Mouse (Mus musculus): ENCODE data around the gene Prss32. TPM values are rescaled to one million over a fixed set of nuclear protein-coding genes. Genes with fewer than 3 reads are reported as not detected.
A peak's percentile ranks its signal among the peaks of the same experiment; 100 is the strongest.

Prss32 gene
- polyA plus RNA-seq, 1 experiment from 2014 or later: not detected

- Histone ChIP-seq H3K9me3 (replicated peaks) (peaks cover 26% of the 10 kb centered on the region), H3K4me3 (replicated peaks) (no peak overlapping the region), H3K27ac (replicated peaks) (no peak overlapping the region), H3K27me3 (no peaks in the 10 kb centered on the region), H3K4me2 (no peak overlapping the region), H3K4me1 (replicated peaks) (peaks cover 4% of the 10 kb centered on the region; the same call in 1 of the 2 replicates), H3K36me3 (replicated peaks) (peaks cover 100% of the 10 kb centered on the region), H3K9ac (no peak overlapping the region)
- 94% methylated on average over 25 of the region's 25 CpGs for WGBS (ENCODE audit: insufficient replicate concordance)
- ATAC-seq (ENCODE audit: insufficient read depth): no peak
Observed at GRCm38 (mm10) chr17:23819235-23819634, 24.4 kb upstream of the Prss32 start.

DNA sequence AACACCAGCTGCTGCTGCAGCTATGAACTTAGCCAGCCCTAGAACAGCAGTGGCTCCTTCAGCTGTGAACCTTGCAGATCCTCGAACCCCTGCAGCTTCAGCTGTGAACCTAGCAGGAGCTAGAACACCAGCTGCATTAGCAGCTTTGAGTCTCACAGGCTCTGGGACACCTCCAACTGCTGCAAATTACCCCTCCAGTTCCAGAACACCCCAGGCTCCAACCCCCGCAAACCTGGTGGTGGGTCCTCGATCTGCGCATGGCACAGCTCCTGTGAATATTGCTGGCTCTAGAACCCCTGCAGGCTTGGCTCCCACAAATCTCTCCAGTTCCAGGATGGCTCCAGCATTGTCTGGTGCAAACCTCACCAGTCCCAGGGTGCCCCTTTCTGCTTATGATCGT, 22.9 kb upstream of the Prss32 start:
- 0 out of 2 replicates have a peak, but pooled peaks cover 4% of the 10 kb centered on the region for H3K4me1 ChIP-seq (replicated peaks)
- no peak overlapping the region for H3K4me3 ChIP-seq (replicated peaks)
- H3K27me3 ChIP-seq: no peaks in the 10 kb centered on the region
- H3K9me3 ChIP-seq (replicated peaks): peaks cover 15% of the 10 kb centered on the region
- 94% methylated on average over 5 of the region's 5 CpGs for WGBS (ENCODE audit: insufficient replicate concordance)
- no peak for ATAC-seq (ENCODE audit: insufficient read depth)
- H3K9ac ChIP-seq: no peak overlapping the region
- H3K36me3 ChIP-seq (replicated peaks): peaks cover 100% of the 10 kb centered on the region
- no peak overlapping the region for H3K27ac ChIP-seq (replicated peaks)
- no peak overlapping the region for H3K4me2 ChIP-seq

DNA sequence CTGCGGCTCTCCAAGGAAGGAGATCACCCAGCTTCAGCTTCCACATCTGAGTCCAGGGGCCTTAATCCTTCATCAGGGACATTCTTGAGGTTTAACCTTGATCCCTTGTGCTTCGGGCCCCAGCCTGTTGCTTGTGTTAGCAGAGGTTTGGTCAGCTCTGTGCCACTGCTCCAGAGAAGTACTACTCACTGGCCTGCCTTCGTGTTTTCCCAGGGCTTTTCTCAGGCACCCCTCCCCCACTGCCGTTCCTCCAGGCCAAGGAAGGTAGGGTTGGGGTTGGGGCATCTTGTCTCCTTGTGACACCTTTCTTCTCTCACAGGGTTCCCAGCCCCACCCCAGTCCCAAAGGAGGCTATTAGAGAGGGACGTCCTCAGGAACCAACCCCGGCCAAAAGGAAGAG, 21.6 kb upstream of the Prss32 start:
- no peak overlapping the region for H3K27ac ChIP-seq (replicated peaks)
- ATAC-seq (ENCODE audit: insufficient read depth): no peak
- peaks cover 5% of the 10 kb centered on the region for H3K4me1 ChIP-seq (replicated peaks)
- peaks cover 15% of the 10 kb centered on the region for H3K9me3 ChIP-seq (replicated peaks)
- H3K36me3 ChIP-seq (replicated peaks): peaks cover 100% of the 10 kb centered on the region
- H3K4me2 ChIP-seq: no peak overlapping the region
- 70% methylated on average over 6 of the region's 6 CpGs for WGBS (ENCODE audit: insufficient replicate concordance)
- no peak overlapping the region for H3K9ac ChIP-seq
- H3K27me3 ChIP-seq: no peaks in the 10 kb centered on the region
- H3K4me3 ChIP-seq (replicated peaks): no peak overlapping the region

DNA sequence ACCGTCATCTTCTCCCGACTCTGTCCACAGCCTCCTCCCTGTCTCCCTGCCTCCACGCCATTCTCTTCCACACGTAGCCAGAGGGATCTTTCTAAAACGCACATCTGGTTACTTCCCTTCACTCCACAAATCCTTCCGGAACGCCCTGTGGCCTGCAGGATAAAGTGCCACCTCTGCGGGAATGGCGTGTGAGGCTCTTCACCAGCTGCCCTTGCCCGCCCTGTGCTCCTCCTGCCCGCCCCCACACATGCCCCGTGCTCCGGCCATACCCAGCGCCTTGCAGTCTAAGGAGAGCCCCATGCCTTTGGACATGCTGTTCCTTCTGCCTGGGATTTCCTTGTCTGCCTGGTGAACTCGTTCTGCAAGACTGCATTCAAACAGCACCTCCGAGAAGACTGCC, 20.6 kb upstream of the Prss32 start:
- no peaks in the 10 kb centered on the region for H3K27me3 ChIP-seq
- H3K4me1 ChIP-seq (replicated peaks): peaks cover 15% of the 10 kb centered on the region
- no peak overlapping the region for H3K27ac ChIP-seq (replicated peaks)
- H3K9ac ChIP-seq: no peak overlapping the region
- H3K9me3 ChIP-seq (replicated peaks): peaks cover 10% of the 10 kb centered on the region
- ATAC-seq (ENCODE audit: insufficient read depth): no peak
- WGBS (ENCODE audit: insufficient replicate concordance): 89% methylated on average over 16 of the region's 16 CpGs
- H3K4me3 ChIP-seq (replicated peaks): no peak overlapping the region
- peaks cover 96% of the 10 kb centered on the region for H3K36me3 ChIP-seq (replicated peaks)
- H3K4me2 ChIP-seq: no peak overlapping the region

- Histone ChIP-seq H3K27me3 (no peaks in the 10 kb centered on the region), H3K4me1 (replicated peaks) (peaks cover 20% of the 10 kb centered on the region), H3K9me3 (replicated peaks) (peaks cover 4% of the 10 kb centered on the region; the same call in 1 of the 2 replicates), H3K4me2 (no peak overlapping the region), H3K4me3 (replicated peaks) (no peak overlapping the region), H3K36me3 (replicated peaks) (peaks cover 90% of the 10 kb centered on the region), H3K27ac (replicated peaks) (no peak overlapping the region), H3K9ac (no peak overlapping the region)
- no peak for ATAC-seq (ENCODE audit: insufficient read depth)
- 90% methylated on average over 12 of the region's 12 CpGs for WGBS (ENCODE audit: insufficient replicate concordance)
Observed at GRCm38 (mm10) chr17:23823614-23824013, 20.0 kb upstream of the Prss32 start.

GRCm38 (mm10) chr17:23825591-23825990, 18.1 kb upstream of the Prss32 start:
- no peaks in the 10 kb centered on the region for H3K9me3 ChIP-seq (replicated peaks)
- no peak for ATAC-seq (ENCODE audit: insufficient read depth)
- H3K4me2 ChIP-seq: no peak overlapping the region
- peaks cover 26% of the 10 kb centered on the region for H3K4me1 ChIP-seq (replicated peaks)
- H3K27ac ChIP-seq (replicated peaks): no peak overlapping the region
- WGBS (ENCODE audit: insufficient replicate concordance): 68% methylated on average over 4 of the region's 4 CpGs
- no peaks in the 10 kb centered on the region; the same call in 1 of the 2 replicates for H3K27me3 ChIP-seq
- H3K9ac ChIP-seq: no peak overlapping the region
- H3K36me3 ChIP-seq (replicated peaks): peaks cover 71% of the 10 kb centered on the region
- no peak overlapping the region for H3K4me3 ChIP-seq (replicated peaks)

GRCm38 (mm10) chr17:23828271-23829001, 15.2 kb upstream of the Prss32 start:
- H3K4me3 ChIP-seq (replicated peaks): peak overlapping the region; percentile 84
- ATAC-seq (ENCODE audit: insufficient read depth): peak; percentile 71
- WGBS (ENCODE audit: insufficient replicate concordance): under 1% methylated on average over 47 of the region's 47 CpGs
- H3K9me3 ChIP-seq (replicated peaks): no peaks in the 10 kb centered on the region
- H3K36me3 ChIP-seq (replicated peaks): peaks cover 42% of the 10 kb centered on the region
- H3K27ac ChIP-seq (replicated peaks): peak overlapping the region; percentile 80
- peak overlapping the region; percentile 85 for H3K9ac ChIP-seq
- H3K4me2 ChIP-seq: peak overlapping the region; percentile 86
- H3K27me3 ChIP-seq: peaks cover 20% of the 10 kb centered on the region
- H3K4me1 ChIP-seq (replicated peaks): peaks cover 22% of the 10 kb centered on the region

DNA sequence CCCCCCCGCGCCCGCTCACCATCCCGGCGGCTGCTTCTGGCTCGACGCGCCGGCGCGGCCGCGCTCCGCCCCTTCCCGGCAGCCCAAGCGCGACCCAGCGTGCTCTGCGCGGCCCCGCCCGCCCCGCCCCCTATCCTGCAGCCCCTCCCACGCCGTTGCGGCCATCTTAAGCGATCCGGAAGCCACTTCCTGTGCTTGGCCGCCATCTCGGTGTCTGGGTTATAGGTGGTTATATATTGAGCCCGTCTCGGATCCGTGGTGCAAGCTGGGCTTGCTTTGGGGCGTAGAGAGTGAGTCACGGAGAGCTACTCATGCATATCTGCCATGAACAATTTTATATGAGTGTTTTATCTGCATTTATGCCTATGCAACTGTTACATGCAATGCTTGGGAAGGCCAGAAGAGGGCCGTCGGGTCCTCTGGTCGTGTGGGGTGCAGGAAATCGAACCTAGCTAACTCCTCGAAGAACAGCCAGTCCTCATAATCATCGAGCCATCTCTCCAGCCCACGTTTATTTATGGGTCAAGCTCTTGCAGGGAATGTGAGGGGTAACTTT, 14.5 kb upstream of the Prss32 start, which contains the start of gene Elob:
Gene Elob, minus strand, starts transcription at position 73 of the 556 bp plus-strand sequence.
- ATAC-seq (ENCODE audit: insufficient read depth): peak; percentile 92
- Histone ChIP-seq H3K27ac (replicated peaks) (peak within 1 kb of the TSS; percentile 86), H3K4me1 (replicated peaks) (peaks cover 22% of the 10 kb centered on the region), H3K9me3 (replicated peaks) (no peaks in the 10 kb centered on the region), H3K4me2 (peak within 1 kb of the TSS; percentile 86), H3K9ac (peak within 1 kb of the TSS; percentile 85), H3K36me3 (replicated peaks) (peaks cover 35% of the 10 kb centered on the region), H3K4me3 (replicated peaks) (peak within 1 kb of the TSS; percentile 84), H3K27me3 (peaks cover 27% of the 10 kb centered on the region)
- WGBS (ENCODE audit: insufficient replicate concordance): 1% methylated on average over 36 of the region's 42 CpGs

DNA sequence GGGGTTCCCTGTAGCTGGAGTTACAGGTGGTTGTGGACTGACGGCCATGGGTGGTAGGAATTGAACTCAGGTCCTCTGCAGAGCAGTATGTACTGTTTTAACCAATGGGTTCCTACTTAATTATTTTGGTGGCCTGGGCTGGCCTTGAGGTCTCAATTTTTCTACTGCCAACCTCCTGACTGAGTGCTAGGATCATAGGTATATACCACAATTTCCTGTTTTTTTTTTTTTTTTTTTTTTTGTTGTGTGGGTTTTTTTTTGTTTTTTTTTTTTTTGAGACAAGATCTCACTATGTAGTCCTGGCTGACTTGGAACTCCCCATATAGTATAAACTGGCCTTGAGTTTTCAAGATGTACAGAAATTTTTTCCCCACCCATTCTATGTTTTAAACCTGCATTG, 12.5 kb upstream of the Prss32 start:
- Histone ChIP-seq H3K9ac (no peak overlapping the region), H3K4me1 (replicated peaks) (peaks cover 22% of the 10 kb centered on the region), H3K27me3 (peaks cover 41% of the 10 kb centered on the region), H3K36me3 (replicated peaks) (peaks cover 14% of the 10 kb centered on the region), H3K4me3 (replicated peaks) (no peak overlapping the region), H3K4me2 (no peak overlapping the region), H3K27ac (replicated peaks) (no peak overlapping the region), H3K9me3 (replicated peaks) (no peaks in the 10 kb centered on the region)
- 69% methylated on average over 1 of the region's 1 CpGs for WGBS (ENCODE audit: insufficient replicate concordance)
- no peak for ATAC-seq (ENCODE audit: insufficient read depth)

DNA sequence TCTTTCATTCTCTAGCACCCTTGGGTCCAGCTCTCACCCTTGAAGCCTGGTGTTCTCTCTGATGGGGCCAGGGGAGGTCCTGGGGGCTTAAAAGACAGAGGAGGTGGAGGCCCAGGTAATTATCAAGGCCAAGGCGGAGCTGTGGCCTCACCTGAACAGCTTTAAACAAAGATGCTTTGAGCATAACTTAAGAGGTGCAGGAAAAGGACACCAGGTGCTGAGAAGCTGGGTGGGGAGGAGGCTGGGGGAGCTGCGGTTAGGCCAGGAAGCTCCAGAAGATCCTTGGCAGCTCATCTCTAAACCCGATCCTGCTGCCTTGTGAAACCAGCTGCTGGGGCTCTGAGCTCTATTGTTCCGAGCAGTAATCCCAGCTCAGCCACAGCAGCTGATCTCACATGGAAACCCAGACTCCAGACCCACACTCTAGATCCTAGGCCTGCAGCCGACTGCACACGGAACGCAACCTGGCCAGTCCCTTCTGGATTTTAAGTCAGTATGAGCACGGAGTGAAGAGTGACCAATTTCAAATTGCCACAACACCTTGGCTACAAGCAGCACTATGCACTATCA, 7.6 kb upstream of the Prss32 start, which contains the start of gene Prss33:
Gene Prss33, minus strand, starts transcription at position 51 of the 570 bp plus-strand sequence.
- Histone ChIP-seq H3K27ac (replicated peaks) (no peak within 1 kb of the TSS), H3K36me3 (replicated peaks) (no peaks in the 10 kb centered on the region), H3K4me3 (replicated peaks) (no peak within 1 kb of the TSS), H3K9me3 (replicated peaks) (no peaks in the 10 kb centered on the region), H3K4me1 (replicated peaks) (no peaks in the 10 kb centered on the region), H3K27me3 (peaks cover 51% of the 10 kb centered on the region), H3K4me2 (no peak within 1 kb of the TSS), H3K9ac (no peak within 1 kb of the TSS)
- ATAC-seq (ENCODE audit: insufficient read depth): no peak
- WGBS (ENCODE audit: insufficient replicate concordance): 62% methylated on average over 8 of the region's 8 CpGs

- Histone ChIP-seq H3K27ac (replicated peaks) (no peak overlapping the region), H3K9me3 (replicated peaks) (no peaks in the 10 kb centered on the region), H3K27me3 (peaks cover 13% of the 10 kb centered on the region), H3K9ac (no peak overlapping the region), H3K4me2 (no peak overlapping the region), H3K36me3 (replicated peaks) (no peaks in the 10 kb centered on the region), H3K4me3 (replicated peaks) (no peak overlapping the region), H3K4me1 (replicated peaks) (peaks cover 5% of the 10 kb centered on the region; the same call in 1 of the 2 replicates)
- 22% methylated on average over 4 of the region's 4 CpGs for WGBS (ENCODE audit: insufficient replicate concordance)
- ATAC-seq (ENCODE audit: insufficient read depth): no peak
Observed at GRCm38 (mm10) chr17:23841145-23841544, 2.5 kb upstream of the Prss32 start.

All from liver, embryonic 15.5 days (tissue).